Mouse (Mus musculus): ENCODE data around the gene Recql. TPM values are rescaled to one million over a fixed set of nuclear protein-coding genes. Genes with fewer than 3 reads are reported as not detected.
A peak's percentile ranks its signal among the peaks of the same experiment; 100 is the strongest.

The Recql gene
- total and polyA plus RNA-seq, 2 experiments from 2014 or later = 12.8 to 18.7 TPM

- Histone ChIP-seq H3K9me3 (ENCODE audit: low read length) (no peaks in the 10 kb centered on the region), H3K4me1 (ENCODE audit: insufficient read depth, low read length) (no peaks in the 10 kb centered on the region), H3K36me3 (ENCODE audit: insufficient read depth, low read length) (peaks cover 54% of the 10 kb centered on the region), H3K4me2 (ENCODE audit: low read depth, low read length, poor library complexity, severe bottlenecking) (no peak overlapping the region), H3K27me3 (ENCODE audit: insufficient read depth, low read length) (no peaks in the 10 kb centered on the region), H3K4me3 (ENCODE audit: low read depth, low read length) (no peak overlapping the region), H3K9ac (replicated peaks; ENCODE audit: low read length, poor library complexity, severe bottlenecking) (no peak overlapping the region), H3K27ac (ENCODE audit: low read depth, low read length) (no peak overlapping the region)
- DNase-seq (ENCODE audit: low spot score) (no peak), ATAC-seq (ENCODE audit: low FRiP score) (no peak)
- 95% methylated on average over 3 of the region's 3 CpGs for WGBS
- no peak for TF ChIP-seq CTCF (IDR thresholded peaks at IDR 0.05)
Observed at GRCm38 (mm10) chr6:142369568-142369967, 17.3 kb downstream of the Recql start.

DNA sequence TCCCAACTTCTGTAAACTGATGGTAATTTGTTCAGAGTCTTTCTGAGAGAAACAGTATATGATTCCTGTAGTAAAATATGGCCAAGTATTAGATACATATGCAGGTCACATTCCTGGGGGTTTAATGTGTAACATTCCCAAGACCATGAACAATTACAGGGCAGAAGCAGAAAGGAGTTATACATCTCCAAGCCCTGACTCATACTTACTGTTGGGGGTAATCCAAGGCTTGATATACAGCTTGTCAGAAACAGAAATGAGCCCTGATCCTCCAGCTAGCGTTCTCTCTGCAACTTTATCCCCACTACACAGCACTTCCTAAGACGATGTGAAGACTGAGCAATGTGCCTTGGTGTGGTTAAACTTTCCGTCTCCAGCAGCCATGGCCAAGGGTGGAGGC is 19.3 kb downstream of the Recql start:
- no peak overlapping the region for H3K27ac ChIP-seq (ENCODE audit: low read depth, low read length)
- TF ChIP-seq CTCF (IDR thresholded peaks at IDR 0.05) = no peak
- peaks cover 51% of the 10 kb centered on the region for H3K36me3 ChIP-seq (ENCODE audit: insufficient read depth, low read length)
- ATAC-seq (ENCODE audit: low FRiP score) (no peak), DNase-seq (ENCODE audit: low spot score) (no peak)
- no peak overlapping the region for H3K4me3 ChIP-seq (ENCODE audit: low read depth, low read length)
- WGBS = 92% methylated on average over 3 of the region's 3 CpGs
- no peak overlapping the region for H3K4me2 ChIP-seq (ENCODE audit: low read depth, low read length, poor library complexity, severe bottlenecking)
- H3K9me3 ChIP-seq (ENCODE audit: low read length) = no peaks in the 10 kb centered on the region
- H3K27me3 ChIP-seq (ENCODE audit: insufficient read depth, low read length) = no peaks in the 10 kb centered on the region
- no peaks in the 10 kb centered on the region for H3K4me1 ChIP-seq (ENCODE audit: insufficient read depth, low read length)
- H3K9ac ChIP-seq (replicated peaks; ENCODE audit: low read length, poor library complexity, severe bottlenecking) = no peak overlapping the region

DNA sequence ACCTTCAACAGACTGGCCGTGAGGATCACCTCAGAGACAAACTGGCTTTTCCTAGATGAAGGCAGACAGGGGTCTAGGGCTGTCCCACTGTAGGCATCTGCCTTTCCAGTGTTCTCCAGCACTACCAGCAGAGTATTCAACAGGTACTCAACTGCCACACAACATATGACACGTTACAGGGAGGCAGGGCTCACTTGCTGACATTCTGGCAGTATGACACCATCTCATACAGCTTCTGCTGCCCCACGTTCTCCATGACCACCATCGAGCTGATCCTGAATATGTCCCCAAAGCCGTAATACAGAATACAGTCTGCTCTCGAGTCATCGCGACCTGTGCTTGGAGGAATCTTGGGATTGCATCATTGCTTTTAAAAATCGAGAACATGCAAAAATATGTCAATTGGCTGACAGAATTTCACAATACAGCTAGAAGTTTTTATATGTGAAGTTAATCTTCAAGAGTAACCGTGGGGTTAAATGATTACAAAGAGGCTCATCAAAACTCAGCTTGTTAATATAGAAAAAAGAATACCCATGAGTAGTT is 20.3 kb downstream of the Recql start:
- no peak overlapping the region for H3K9ac ChIP-seq (replicated peaks; ENCODE audit: low read length, poor library complexity, severe bottlenecking)
- H3K4me1 ChIP-seq (ENCODE audit: insufficient read depth, low read length) = no peaks in the 10 kb centered on the region
- H3K36me3 ChIP-seq (ENCODE audit: insufficient read depth, low read length) = peaks cover 51% of the 10 kb centered on the region; the same call in 1 of the 2 replicates
- H3K27me3 ChIP-seq (ENCODE audit: insufficient read depth, low read length) = no peaks in the 10 kb centered on the region
- DNase-seq (ENCODE audit: low spot score) (no peak), ATAC-seq (ENCODE audit: low FRiP score) (no peak)
- H3K4me2 ChIP-seq (ENCODE audit: low read depth, low read length, poor library complexity, severe bottlenecking) = no peak overlapping the region
- no peak overlapping the region for H3K27ac ChIP-seq (ENCODE audit: low read depth, low read length)
- no peak overlapping the region for H3K4me3 ChIP-seq (ENCODE audit: low read depth, low read length)
- no peak for TF ChIP-seq CTCF (IDR thresholded peaks at IDR 0.05)
- H3K9me3 ChIP-seq (ENCODE audit: low read length) = no peaks in the 10 kb centered on the region
- WGBS = 93% methylated on average over 10 of the region's 10 CpGs

GRCm38 (mm10) chr6:142365742-142366472 is 21.0 kb downstream of the Recql start:
- H3K4me1 ChIP-seq (ENCODE audit: insufficient read depth, low read length) = no peaks in the 10 kb centered on the region
- no peak overlapping the region for H3K27ac ChIP-seq (ENCODE audit: low read depth, low read length)
- DNase-seq (ENCODE audit: low spot score) (no peak), ATAC-seq (ENCODE audit: low FRiP score) (no peak)
- no peak overlapping the region for H3K4me3 ChIP-seq (ENCODE audit: low read depth, low read length)
- H3K36me3 ChIP-seq (ENCODE audit: insufficient read depth, low read length) = peaks cover 54% of the 10 kb centered on the region; the same call in 1 of the 2 replicates
- no peak overlapping the region for H3K9ac ChIP-seq (replicated peaks; ENCODE audit: low read length, poor library complexity, severe bottlenecking)
- TF ChIP-seq CTCF (IDR thresholded peaks at IDR 0.05) = no peak
- WGBS = 89% methylated on average over 8 of the region's 8 CpGs
- H3K9me3 ChIP-seq (ENCODE audit: low read length) = no peaks in the 10 kb centered on the region
- H3K27me3 ChIP-seq (ENCODE audit: insufficient read depth, low read length) = no peaks in the 10 kb centered on the region
- no peak overlapping the region for H3K4me2 ChIP-seq (ENCODE audit: low read depth, low read length, poor library complexity, severe bottlenecking)

- peak; percentile 51 for DNase-seq (ENCODE audit: low spot score)
Observed at GRCm38 (mm10) chr6:142363019-142363576, 23.8 kb downstream of the Recql start.

DNA sequence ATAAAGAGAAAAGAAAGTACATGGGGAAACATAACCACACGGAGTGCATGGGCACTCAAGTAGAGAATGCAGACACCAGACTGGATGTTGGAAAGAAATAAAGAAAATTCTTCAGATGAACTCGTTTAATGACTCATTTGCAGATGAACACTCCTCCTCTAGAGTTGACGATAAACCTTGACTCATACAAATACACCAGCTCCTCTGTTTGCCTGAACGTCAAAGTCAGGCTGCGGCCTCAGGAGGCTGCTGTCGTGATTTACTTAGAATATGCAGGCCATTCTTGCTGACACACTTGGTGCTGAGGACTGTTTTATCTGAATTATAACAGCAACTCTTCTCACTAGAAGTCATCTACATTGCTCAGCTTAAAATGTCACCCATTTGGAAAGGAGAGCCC is 24.9 kb downstream of the Recql start:
- H3K36me3 ChIP-seq (ENCODE audit: insufficient read depth, low read length) = peaks cover 62% of the 10 kb centered on the region
- no peak overlapping the region for H3K9ac ChIP-seq (replicated peaks; ENCODE audit: low read length, poor library complexity, severe bottlenecking)
- no peaks in the 10 kb centered on the region for H3K9me3 ChIP-seq (ENCODE audit: low read length)
- TF ChIP-seq CTCF (IDR thresholded peaks at IDR 0.05) = no peak
- DNase-seq (ENCODE audit: low spot score) (no peak), ATAC-seq (ENCODE audit: low FRiP score) (no peak)
- H3K27me3 ChIP-seq (ENCODE audit: insufficient read depth, low read length) = no peaks in the 10 kb centered on the region
- H3K4me1 ChIP-seq (ENCODE audit: insufficient read depth, low read length) = no peaks in the 10 kb centered on the region
- no peak overlapping the region for H3K4me3 ChIP-seq (ENCODE audit: low read depth, low read length)
- 92% methylated on average over 6 of the region's 6 CpGs for WGBS
- no peak overlapping the region for H3K4me2 ChIP-seq (ENCODE audit: low read depth, low read length, poor library complexity, severe bottlenecking)
- no peak overlapping the region for H3K27ac ChIP-seq (ENCODE audit: low read depth, low read length)

More at GRCm38 (mm10) chr6:142363019-142363576, 23.8 kb downstream of the Recql start:
- no peak for ATAC-seq (ENCODE audit: low FRiP score)
- H3K36me3 ChIP-seq (ENCODE audit: insufficient read depth, low read length) = peaks cover 59% of the 10 kb centered on the region
- no peaks in the 10 kb centered on the region for H3K27me3 ChIP-seq (ENCODE audit: insufficient read depth, low read length)
- no peak overlapping the region for H3K4me2 ChIP-seq (ENCODE audit: low read depth, low read length, poor library complexity, severe bottlenecking)
- H3K9me3 ChIP-seq (ENCODE audit: low read length) = no peaks in the 10 kb centered on the region
- no peak overlapping the region for H3K4me3 ChIP-seq (ENCODE audit: low read depth, low read length)
- WGBS = 63% methylated on average over 9 of the region's 9 CpGs
- H3K9ac ChIP-seq (replicated peaks; ENCODE audit: low read length, poor library complexity, severe bottlenecking) = no peak overlapping the region
- peak; percentile 59 for TF ChIP-seq CTCF (IDR thresholded peaks at IDR 0.05)
- H3K4me1 ChIP-seq (ENCODE audit: insufficient read depth, low read length) = no peaks in the 10 kb centered on the region
- no peak overlapping the region for H3K27ac ChIP-seq (ENCODE audit: low read depth, low read length)
